Mouse (Mus musculus): ENCODE measurements around the gene Ankrd61. TPM values are rescaled to one million over a fixed set of nuclear protein-coding genes. Genes with fewer than 3 reads are reported as not detected.

Gene Ankrd61
- polyA plus RNA-seq (2014; fragmentation: Nextera tagmentation; extraction: Ambion mirVana), result 0.18 and 0.39 TPM in 2 replicates

GRCm38 (mm10) chr5:143897635-143898330 is at the start of gene Ankrd61:
TSS of gene Ankrd61 (minus strand) at chr5:143897685.
- Histone ChIP-seq H3K4me3 (ENCODE audit: low read depth, low read length) (no peak within 1 kb of the TSS), H3K4me2 (no peak within 1 kb of the TSS), H3K9me3 (ENCODE audit: low read depth, low read length) (no peaks in the 10 kb centered on the region), H3K4me1 (ENCODE audit: insufficient read depth) (no peaks in the 10 kb centered on the region), H3K27me3 (ENCODE audit: insufficient read depth, low read length) (no peaks in the 10 kb centered on the region), H3K9ac (no peak within 1 kb of the TSS), H3K36me3 (ENCODE audit: insufficient read depth) (peaks cover 71% of the 10 kb centered on the region), H3K27ac (ENCODE audit: low read depth) (no peak within 1 kb of the TSS)
- TF ChIP-seq CTCF (IDR thresholded peaks at IDR 0.05; ENCODE audit: low read depth), result no peak
- WGBS, result 85% methylated on average over 14 of the region's 14 CpGs
- ATAC-seq (ENCODE audit: insufficient read depth) (no peak), DNase-seq (no peak)

GRCm38 (mm10) chr5:143943231-143944125 is 46.0 kb upstream of the Ankrd61 start:
- no peak for DNase-seq
- no peak for TF ChIP-seq CTCF (IDR thresholded peaks at IDR 0.05; ENCODE audit: low read depth)

GRCm38 (mm10) chr5:143941588-143941987 is 44.1 kb upstream of the Ankrd61 start:
- WGBS, result 27% methylated on average over 10 of the region's 10 CpGs
- DNase-seq, result peak; percentile 15
- no peak overlapping the region for H3K4me2 ChIP-seq
- peak; percentile 44; the same call in 1 of the 2 replicates for ATAC-seq (ENCODE audit: insufficient read depth)
- H3K27ac ChIP-seq (ENCODE audit: low read depth), result no peak overlapping the region
- TF ChIP-seq CTCF (IDR thresholded peaks at IDR 0.05; ENCODE audit: low read depth), result no peak
- H3K4me1 ChIP-seq (ENCODE audit: insufficient read depth), result no peaks in the 10 kb centered on the region
- no peaks in the 10 kb centered on the region for H3K27me3 ChIP-seq (ENCODE audit: insufficient read depth, low read length)
- H3K4me3 ChIP-seq (ENCODE audit: low read depth, low read length), result no peak overlapping the region
- H3K36me3 ChIP-seq (ENCODE audit: insufficient read depth), result no peaks in the 10 kb centered on the region
- no peak overlapping the region for H3K9ac ChIP-seq
- H3K9me3 ChIP-seq (ENCODE audit: low read depth, low read length), result no peaks in the 10 kb centered on the region

More at GRCm38 (mm10) chr5:143943231-143944125, 46.0 kb upstream of the Ankrd61 start:
- 85% methylated on average over 14 of the region's 14 CpGs for WGBS
- Histone ChIP-seq H3K4me2 (no peak overlapping the region), H3K9me3 (ENCODE audit: low read depth, low read length) (no peaks in the 10 kb centered on the region), H3K4me1 (ENCODE audit: insufficient read depth) (no peaks in the 10 kb centered on the region), H3K27ac (ENCODE audit: low read depth) (no peak overlapping the region), H3K27me3 (ENCODE audit: insufficient read depth, low read length) (no peaks in the 10 kb centered on the region), H3K36me3 (ENCODE audit: insufficient read depth) (no peaks in the 10 kb centered on the region), H3K4me3 (ENCODE audit: low read depth, low read length) (no peak overlapping the region), H3K9ac (no peak overlapping the region)
- no peak for ATAC-seq (ENCODE audit: insufficient read depth)

GRCm38 (mm10) chr5:143936156-143936555 is 38.7 kb upstream of the Ankrd61 start:
- H3K36me3 ChIP-seq (ENCODE audit: insufficient read depth), result peaks cover 12% of the 10 kb centered on the region
- no peaks in the 10 kb centered on the region for H3K27me3 ChIP-seq (ENCODE audit: insufficient read depth, low read length)
- H3K4me2 ChIP-seq, result no peak overlapping the region
- H3K9me3 ChIP-seq (ENCODE audit: low read depth, low read length), result no peaks in the 10 kb centered on the region
- no peak for TF ChIP-seq CTCF (IDR thresholded peaks at IDR 0.05; ENCODE audit: low read depth)
- H3K4me3 ChIP-seq (ENCODE audit: low read depth, low read length), result no peak overlapping the region
- 84% methylated on average over 9 of the region's 9 CpGs for WGBS
- H3K9ac ChIP-seq, result no peak overlapping the region
- no peak overlapping the region for H3K27ac ChIP-seq (ENCODE audit: low read depth)
- DNase-seq, result no peak
- H3K4me1 ChIP-seq (ENCODE audit: insufficient read depth), result no peaks in the 10 kb centered on the region
- no peak for ATAC-seq (ENCODE audit: insufficient read depth)

- H3K27ac ChIP-seq (ENCODE audit: low read depth), result no peak overlapping the region
- no peak overlapping the region for H3K4me3 ChIP-seq (ENCODE audit: low read depth, low read length)
- no peaks in the 10 kb centered on the region for H3K4me1 ChIP-seq (ENCODE audit: insufficient read depth)
- no peak overlapping the region for H3K4me2 ChIP-seq
- ATAC-seq (ENCODE audit: insufficient read depth), result no peak
- H3K27me3 ChIP-seq (ENCODE audit: insufficient read depth, low read length), result no peaks in the 10 kb centered on the region
- 85% methylated on average over 1 of the region's 1 CpGs for WGBS
- 0 out of 2 replicates have a peak, but pooled peaks have one; percentile 10 for TF ChIP-seq CTCF (IDR thresholded peaks at IDR 0.05; ENCODE audit: low read depth)
- H3K9ac ChIP-seq, result no peak overlapping the region
- peaks cover 35% of the 10 kb centered on the region for H3K36me3 ChIP-seq (ENCODE audit: insufficient read depth)
- no peaks in the 10 kb centered on the region for H3K9me3 ChIP-seq (ENCODE audit: low read depth, low read length)
- DNase-seq, result no peak
Measured at GRCm38 (mm10) chr5:143933875-143934274, 36.4 kb upstream of the Ankrd61 start.

GRCm38 (mm10) chr5:143933414-143933813 is 35.9 kb upstream of the Ankrd61 start:
- ATAC-seq (ENCODE audit: insufficient read depth), result no peak
- H3K4me3 ChIP-seq (ENCODE audit: low read depth, low read length), result no peak overlapping the region
- H3K9ac ChIP-seq, result no peak overlapping the region
- H3K27me3 ChIP-seq (ENCODE audit: insufficient read depth, low read length), result no peaks in the 10 kb centered on the region
- 83% methylated on average over 11 of the region's 11 CpGs for WGBS
- no peak overlapping the region for H3K27ac ChIP-seq (ENCODE audit: low read depth)
- no peaks in the 10 kb centered on the region for H3K4me1 ChIP-seq (ENCODE audit: insufficient read depth)
- DNase-seq, result no peak
- H3K36me3 ChIP-seq (ENCODE audit: insufficient read depth), result peaks cover 39% of the 10 kb centered on the region
- no peak overlapping the region for H3K4me2 ChIP-seq
- H3K9me3 ChIP-seq (ENCODE audit: low read depth, low read length), result no peaks in the 10 kb centered on the region
- TF ChIP-seq CTCF (IDR thresholded peaks at IDR 0.05; ENCODE audit: low read depth), result no peak

- Histone ChIP-seq H3K4me3 (ENCODE audit: low read depth, low read length) (no peak within 1 kb of the TSS), H3K36me3 (ENCODE audit: insufficient read depth) (peaks cover 45% of the 10 kb centered on the region), H3K9me3 (ENCODE audit: low read depth, low read length) (no peaks in the 10 kb centered on the region), H3K4me1 (ENCODE audit: insufficient read depth) (no peaks in the 10 kb centered on the region), H3K27ac (ENCODE audit: low read depth) (no peak within 1 kb of the TSS), H3K9ac (no peak within 1 kb of the TSS), H3K4me2 (0 out of 2 replicates have a peak within 1 kb of the TSS, but pooled peaks have one; percentile 15), H3K27me3 (ENCODE audit: insufficient read depth, low read length) (no peaks in the 10 kb centered on the region)
- no peak for TF ChIP-seq CTCF (IDR thresholded peaks at IDR 0.05; ENCODE audit: low read depth)
- DNase-seq, result peak; percentile 47
- peak; percentile 28; the same call in 1 of the 2 replicates for ATAC-seq (ENCODE audit: insufficient read depth)
- WGBS, result 18% methylated on average over 8 of the region's 8 CpGs
Measured at GRCm38 (mm10) chr5:143932831-143933230, 35.3 kb upstream of the Ankrd61 start, which contains the start of gene Rsph10b. TSS of gene Rsph10b (plus strand) at chr5:143933035.

Measured in lung, embryonic 14.5 days (tissue).